ENCODE assay signal across 8 mouse cellular contexts in genomic region chr10:85184964-85185608, GRCm38 (mm10). TPM values are rescaled to one million over a fixed set of nuclear protein-coding genes. Genes with fewer than 3 reads are reported as not detected.
A peak's percentile ranks its signal among the peaks of the same experiment; 100 is the strongest.
DNase-seq lines count a peak whose midpoint lies in the region; ATAC-seq lines count a peak whose summit lies in the region.

Cry1 (minus strand) TSS chr10:85185064.

- whole genome bisulfite sequencing in hindbrain, embryonic 16.5 days: under 1% methylated on average over 55 of the region's 75 CpGs

- no peaks in the 10 kb centered on the region for H3K27me3 ChIP-seq in hindbrain, embryonic 16.5 days (replicated peaks; ENCODE audit: control insufficient read depth, insufficient read depth, low read length)

- H3K36me3 ChIP-seq in hindbrain, embryonic 16.5 days (ENCODE audit: control insufficient read depth, insufficient read depth, low read length): no peaks in the 10 kb centered on the region

- H3K9me3 ChIP-seq in hindbrain, embryonic 16.5 days (ENCODE audit: control insufficient read depth, low read length): no peaks in the 10 kb centered on the region

- peak within 1 kb of the TSS; percentile 93 for H3K27ac ChIP-seq in hindbrain, embryonic 16.5 days (ENCODE audit: low read depth, low read length)

- H3K4me1 ChIP-seq in hindbrain, embryonic 16.5 days (ENCODE audit: control insufficient read depth, insufficient read depth, low read depth, low read length): peaks cover 11% of the 10 kb centered on the region

- peak within 1 kb of the TSS; percentile 86 for H3K4me2 ChIP-seq in hindbrain, embryonic 16.5 days (ENCODE audit: low read length)

- DNase-seq in ZHBTc4 (ENCODE audit: low read depth, low spot score): peak; percentile 98
- DNase-seq in cerebellum, postnatal 4 days (ENCODE audit: low spot score in 2 of 2): peak; percentile 94 to 98
- DNase-seq in gastrocnemius, adult 18-20 months (ENCODE audit: low spot score): peak; percentile 97
- peak; percentile 96 for DNase-seq in left cerebral cortex, adult 11 months (ENCODE audit: low spot score)
- peak; percentile 99 for DNase-seq in lung, postnatal 36 days
- peak; percentile 97 for DNase-seq in retina, embryonic 14.5 days (ENCODE audit: low spot score)
- peak; percentile 96 to 97 for DNase-seq in thymus, postnatal 36 days

- H3K4me3 ChIP-seq in hindbrain, embryonic 16.5 days (ENCODE audit: low read length): peak within 1 kb of the TSS; percentile 82

- peak within 1 kb of the TSS; percentile 86 for H3K9ac ChIP-seq in hindbrain, embryonic 16.5 days (ENCODE audit: low read depth, low read length)

- peak; percentile 97 for ATAC-seq in hindbrain, embryonic 16.5 days

RNA-seq across cellular contexts. Expression of gene Cry1, which starts in this region (rescaled TPM):
- total RNA-seq in gastrocnemius, adult 18-20 months (2021): 10 to 100 TPM; 10.8 to 16.1 TPM
- polyA plus RNA-seq in hindbrain, embryonic 16.5 days (2015; fragmentation: Nextera tagmentation; extraction: Ambion mirVana): 31.2 and 37.9 TPM in 2 replicates

Comparison
In these comparisons a context has a peak if more than half of its experiments do, and no peak if none do; other contexts are left out.
1. Peak in every context shown above with its lines: DNase-seq, ATAC-seq, H3K4me3 ChIP-seq and H3K27ac ChIP-seq.